Mouse (Mus musculus) left cerebral cortex, adult 8-10 months (tissue): ENCODE measurements around the gene Bcl7b. TPM values are rescaled to one million over a fixed set of nuclear protein-coding genes. Genes with fewer than 3 reads are reported as not detected.
"Not testable (repeated sequence)": the region's sequence is repeated elsewhere in the genome, so short reads cannot be mapped to it uniquely, and the experiment has no call there.

Source experiments
- DNase-seq, 2 experiments: peaks; one replicate each; pipeline ENCODE4 v3.0.0; 2022; ENCODE audit warnings: low spot score in 2 of 2
- microRNA-seq, 2 experiments: library from miRNA; unstranded; fragments of <30 nt; microRNA quantifications; one replicate each; pipeline ENCODE4 v1.2.0; 2022
- total RNA-seq, 4 experiments: library from RNA; stranded (reverse); gene quantifications; 2 replicates each; pipeline ENCODE4 v1.2.4; 2022

Gene Bcl7b
- total RNA-seq, 4 experiments from 2014 or later, result 51.9 to 65.5 (median 57.1) TPM

DNA sequence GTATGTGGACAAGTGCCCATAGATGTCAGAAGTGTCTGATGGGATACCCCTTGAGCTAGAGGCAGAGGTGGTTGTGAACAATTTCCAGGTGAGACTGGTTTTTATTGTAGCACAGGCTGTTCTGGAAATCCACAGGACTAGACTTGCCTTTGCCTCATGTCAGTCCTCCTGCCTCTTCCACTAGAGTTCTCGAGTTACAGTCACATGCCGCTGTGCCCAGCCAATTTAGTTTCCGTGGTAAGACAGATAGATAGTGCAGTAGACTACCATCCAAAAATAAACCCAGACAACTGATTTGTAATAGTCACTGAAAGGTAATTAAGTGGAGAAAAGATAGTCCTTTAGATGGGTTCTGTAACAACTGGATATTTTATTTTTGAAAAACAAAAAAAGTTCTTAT lies 34.7 kb downstream of the Bcl7b start:
- no peak for DNase-seq

DNA sequence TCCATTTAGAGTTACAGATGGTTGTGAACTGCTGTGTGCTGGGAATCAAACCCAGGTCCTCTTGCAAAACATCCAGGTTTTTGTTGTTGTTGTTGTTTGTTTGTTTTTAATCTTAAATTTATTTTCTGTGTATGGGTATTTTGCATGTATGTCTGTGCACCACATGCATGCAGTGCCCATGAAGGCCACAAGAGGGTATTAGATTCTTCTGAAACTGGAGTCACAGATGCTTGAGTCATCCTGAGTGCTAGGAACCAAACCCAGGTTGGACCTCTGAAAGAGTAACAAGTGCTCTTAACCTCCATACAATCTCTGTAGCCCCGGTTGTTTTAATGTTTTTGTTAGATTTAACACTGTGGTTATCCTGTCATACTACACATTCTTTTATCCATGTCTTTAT lies 40.1 kb downstream of the Bcl7b start:
- DNase-seq, result no peak

DNA sequence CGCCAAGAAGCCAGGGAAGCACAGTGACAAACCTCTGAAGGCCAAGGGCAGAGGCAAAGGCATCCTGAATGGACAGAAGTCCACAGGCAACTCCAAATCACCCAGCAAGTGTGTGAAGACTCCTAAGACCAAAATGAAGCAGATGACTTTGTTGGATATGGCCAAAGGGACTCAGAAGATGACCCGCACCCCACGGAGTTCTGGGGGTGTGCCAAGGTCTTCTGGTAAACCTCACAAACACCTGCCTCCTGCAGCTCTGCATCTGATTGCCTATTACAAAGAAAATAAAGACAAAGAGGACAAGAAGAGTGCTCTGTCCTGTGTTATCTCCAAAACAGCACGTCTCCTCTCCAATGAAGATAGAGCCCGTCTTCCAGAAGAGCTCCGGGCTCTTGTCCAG lies 48.8 kb downstream of the Bcl7b start:
- no peak for DNase-seq

DNA sequence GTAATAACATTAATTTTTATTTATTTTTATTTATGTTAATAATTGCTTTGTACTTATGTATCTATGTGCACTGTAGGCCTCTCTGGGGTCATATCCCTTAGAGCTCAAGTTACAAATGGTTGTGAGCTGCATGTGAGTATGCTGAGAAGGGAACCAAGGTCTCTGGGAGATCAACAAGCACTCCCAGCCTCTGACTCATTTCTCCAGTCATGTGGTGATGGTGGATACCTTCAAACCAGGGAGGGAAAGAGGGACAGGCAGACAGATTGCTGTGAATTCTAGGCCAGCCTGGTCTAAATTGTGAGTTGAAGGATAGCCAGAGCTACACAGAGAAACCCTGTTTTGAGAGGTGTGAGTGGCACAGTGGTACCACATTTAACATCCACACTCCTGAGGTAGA lies 52.9 kb downstream of the Bcl7b start:
- DNase-seq, result no peak

DNA sequence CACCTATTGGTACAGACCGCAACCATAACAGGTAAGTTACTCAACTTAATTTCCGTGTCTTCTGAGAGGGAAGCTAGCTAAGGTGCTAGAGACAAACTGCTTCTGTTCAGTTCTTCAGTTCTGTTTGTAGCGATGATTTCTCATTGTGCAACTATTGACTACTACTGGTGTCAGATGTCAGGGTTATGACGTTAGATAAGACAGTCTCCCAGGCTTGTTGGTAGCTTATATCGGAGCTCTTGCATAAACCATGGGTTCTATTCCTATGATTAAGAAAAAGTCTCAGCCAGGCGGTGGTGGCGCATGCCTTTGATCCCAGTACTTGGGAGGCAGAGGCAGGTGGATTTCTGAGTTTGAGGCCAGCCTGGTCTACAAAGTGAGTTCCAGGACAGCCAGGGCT lies 54.0 kb downstream of the Bcl7b start:
- DNase-seq, result no peak

DNA sequence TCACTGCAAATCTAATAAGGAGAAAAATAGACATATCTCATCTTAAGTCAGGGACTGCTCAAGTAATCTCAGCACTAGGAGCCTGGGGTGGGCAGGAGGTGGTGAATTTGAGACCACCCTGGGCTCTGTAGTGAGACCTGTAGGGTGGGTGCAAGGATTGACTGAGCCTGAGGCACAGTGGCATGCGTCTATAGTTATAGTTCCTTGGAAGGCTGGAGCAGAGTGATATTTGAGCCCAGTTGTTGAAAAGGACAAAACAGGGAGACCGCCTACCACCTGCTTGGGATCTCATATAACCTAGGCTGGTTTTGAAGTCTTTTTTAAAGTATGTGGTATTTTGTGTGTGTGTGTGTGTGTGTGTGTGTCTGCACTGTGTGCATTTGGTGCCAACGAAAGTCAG lies 56.1 kb downstream of the Bcl7b start:
- no peak for DNase-seq

DNA sequence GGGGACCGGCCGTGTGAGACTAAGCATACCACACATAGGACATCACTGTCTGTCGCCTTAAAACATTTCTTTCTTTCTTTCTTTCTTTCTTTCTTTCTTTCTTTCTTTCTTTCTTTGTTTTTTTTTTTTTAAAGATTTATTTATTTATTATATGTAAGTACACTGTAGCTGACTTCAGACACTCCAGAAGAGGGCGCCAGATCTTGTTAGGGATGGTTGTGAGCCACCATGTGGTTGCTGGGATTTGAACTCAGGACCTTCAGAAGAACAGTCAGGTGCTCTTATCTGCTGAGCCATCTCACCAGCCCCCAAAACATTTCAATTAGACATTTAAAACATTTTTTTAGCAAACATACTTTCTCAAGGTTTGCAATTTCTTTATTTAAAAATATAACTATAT lies 57.8 kb downstream of the Bcl7b start:
- DNase-seq, result not testable (repeated sequence)

DNA sequence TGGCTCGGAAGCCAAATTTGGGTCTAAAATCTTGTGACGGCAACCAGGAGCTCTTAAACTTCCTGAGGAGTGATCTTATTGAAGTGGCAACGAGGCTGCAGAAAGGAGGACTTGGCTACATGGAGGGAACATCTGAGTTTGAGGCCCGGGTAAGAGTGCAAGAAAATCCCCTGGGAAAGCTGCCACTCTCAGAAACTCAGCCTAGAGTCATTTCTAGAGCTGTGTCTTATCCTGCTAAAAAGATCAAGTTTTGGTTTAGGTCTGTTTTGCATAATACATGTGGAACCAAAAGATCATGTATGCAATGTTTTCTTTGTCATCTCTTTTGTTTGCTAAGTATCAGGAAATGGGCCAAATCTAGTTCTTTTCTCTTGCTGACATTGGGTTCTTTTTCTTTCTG lies 62.1 kb downstream of the Bcl7b start:
- DNase-seq, result no peak

Small RNA genes lying within 50 kb of the gene (microRNA-seq; reads per million reads assigned to microRNA genes)
- gene Gm25315, result 0 reads per million in 2 experiments

Other genes with a start within 250 kb of the Bcl7b start
- gene Mettl27, start 235.9 kb upstream of the Bcl7b start, total RNA-seq, result 10 to 100 TPM in 3 of 4 experiments, 1 to 10 TPM in 1; 9.7 to 11.5 (median 11.1) TPM
- not detected for gene Cldn4, start 221.3 kb upstream of the Bcl7b start, total RNA-seq
- gene Cldn3, start 182.1 kb upstream of the Bcl7b start, total RNA-seq, result under 1 TPM in 2 of 4 experiments, not detected in 2; 0.50 to 0.93 TPM
- gene Abhd11, start 159.1 kb upstream of the Bcl7b start, total RNA-seq, result 10 to 100 TPM; 35.2 to 39.9 (median 36.7) TPM
- gene Stx1a, start 144.8 kb upstream of the Bcl7b start, total RNA-seq, result 100 to 1,000 TPM; 239 to 271 (median 248) TPM
- gene Dnajc30, start 104.1 kb upstream of the Bcl7b start, total RNA-seq, result 10 to 100 TPM; 40.1 to 43.0 (median 42.0) TPM
- 10 to 100 TPM; 39.2 to 51.0 (median 47.5) TPM for gene Bud23, start 103.3 kb upstream of the Bcl7b start, total RNA-seq
- 10 to 100 TPM; 29.0 to 31.4 (median 29.7) TPM for gene Vps37d, start 90.0 kb upstream of the Bcl7b start, total RNA-seq
- gene Mlxipl, start 78.4 kb upstream of the Bcl7b start, total RNA-seq, result 10 to 100 TPM in 1 of 4 experiments, 1 to 10 TPM in 3; 4.8 to 11.3 (median 7.4) TPM
- gene Tbl2, start 18.6 kb upstream of the Bcl7b start, total RNA-seq, result 10 to 100 TPM; 22.9 to 28.7 (median 27.5) TPM
- 10 to 100 TPM; 69.3 to 77.7 (median 73.6) TPM for gene Baz1b, start 19.0 kb downstream of the Bcl7b start, total RNA-seq
- gene Fzd9, start 82.9 kb downstream of the Bcl7b start, total RNA-seq, result 1 to 10 TPM; 4.3 to 6.5 (median 5.4) TPM
- under 1 TPM in 1 of 4 experiments, not detected in 3; 0.78 TPM for gene Fkbp6, start 181.8 kb downstream of the Bcl7b start, total RNA-seq
- gene Trim50, start 185.0 kb downstream of the Bcl7b start, total RNA-seq, result not detected
- gene Nsun5, start 201.7 kb downstream of the Bcl7b start, total RNA-seq, result 10 to 100 TPM; 13.6 to 22.3 (median 20.3) TPM
- gene Pom121, start 226.3 kb downstream of the Bcl7b start, total RNA-seq, result 10 to 100 TPM; 40.9 to 47.1 (median 44.0) TPM